Mouse (Mus musculus): ENCODE results near the gene Sall4.

- no peak for TF ChIP-seq CTCF (IDR thresholded peaks at IDR 0.05; ENCODE audit: borderline replicate concordance, insufficient read depth, low read length)
- no peak for TF ChIP-seq POLR2A (IDR thresholded peaks at IDR 0.05; ENCODE audit: low read depth, low read length)
These were observed 1.5 kb upstream of the Sall4 start for GRCm38 (mm10) chr2:168769259-168769658.

Data from embryonic fibroblast, embryonic 13.5 days (primary cell).